Mouse (Mus musculus) E14TG2a.4 (cell line): ENCODE measurements around the gene Sema6d.

ENCODE experiments used
- CTCF ChIP-seq: conservative IDR thresholded peaks from 2 replicates; pipeline ENCODE4 v1.5.1; 2014; ENCODE audit warnings: low read length
- NANOG ChIP-seq: IDR thresholded peaks from 2 replicates; pipeline ENCODE4 v1.6.1; 2014; ENCODE audit warnings: borderline replicate concordance, low read length, mixed read lengths

DNA sequence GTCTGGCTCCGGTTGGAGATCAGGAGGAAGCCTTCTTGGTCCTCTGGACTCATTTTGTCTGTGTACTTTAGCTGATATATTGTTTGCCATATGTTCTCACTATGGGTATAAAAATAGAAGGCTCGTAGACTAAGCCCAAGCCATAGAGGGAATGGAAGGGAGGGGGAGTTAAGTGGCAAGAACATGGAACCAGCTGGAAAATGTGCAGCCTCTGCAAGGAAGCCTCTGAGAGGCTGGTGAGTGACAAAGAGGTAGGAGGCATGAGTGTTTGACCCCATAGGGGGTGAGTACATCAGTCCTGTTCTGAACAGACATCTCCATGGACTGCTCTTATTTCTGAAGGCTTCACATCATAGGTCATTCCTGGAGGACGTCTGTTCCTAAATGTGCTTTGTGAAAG, 37.1 kb downstream of the Sema6d start:
- TF ChIP-seq CTCF: no peak
- TF ChIP-seq NANOG: no peak
